Mouse (Mus musculus) cerebellum, adult 11 months (tissue): Measurements from ENCODE around the gene Cables2.

ENCODE experiments used
- DNase-seq: peaks from one replicate; pipeline ENCODE4 v3.0.0; 2022

Cables2 gene

GRCm38 (mm10) chr2:180254436-180255209 is 18.7 kb downstream of the Cables2 start:
- no peak for DNase-seq

- no peak for DNase-seq
Measured at GRCm38 (mm10) chr2:180251838-180252237, 21.5 kb downstream of the Cables2 start.

- peak; percentile 76 for DNase-seq
Measured at GRCm38 (mm10) chr2:180250930-180251611, 22.2 kb downstream of the Cables2 start.

- no peak for DNase-seq
Measured at GRCm38 (mm10) chr2:180248947-180249660, 24.2 kb downstream of the Cables2 start.

- no peak for DNase-seq
Measured at GRCm38 (mm10) chr2:180247916-180248315, 25.4 kb downstream of the Cables2 start.

- DNase-seq, result no peak
Measured at GRCm38 (mm10) chr2:180243108-180243507, 30.2 kb downstream of the Cables2 start.

GRCm38 (mm10) chr2:180238591-180238990 is 34.7 kb downstream of the Cables2 start:
- DNase-seq, result no peak

- DNase-seq, result no peak
Measured at GRCm38 (mm10) chr2:180237601-180238345, 35.5 kb downstream of the Cables2 start.

- no peak for DNase-seq
Measured at GRCm38 (mm10) chr2:180236930-180237329, 36.4 kb downstream of the Cables2 start.

GRCm38 (mm10) chr2:180236500-180236899 is 36.8 kb downstream of the Cables2 start:
- DNase-seq, result no peak

- no peak for DNase-seq
Measured at GRCm38 (mm10) chr2:180235788-180236187, 37.5 kb downstream of the Cables2 start.

- no peak for DNase-seq
Measured at GRCm38 (mm10) chr2:180234980-180235379, 38.3 kb downstream of the Cables2 start.

GRCm38 (mm10) chr2:180234353-180234752 is 38.9 kb downstream of the Cables2 start:
- no peak for DNase-seq

GRCm38 (mm10) chr2:180233101-180233904 is 40.0 kb downstream of the Cables2 start:
- no peak for DNase-seq

- no peak for DNase-seq
Measured at GRCm38 (mm10) chr2:180230482-180230881, 42.8 kb downstream of the Cables2 start.

GRCm38 (mm10) chr2:180229129-180229528 is 44.2 kb downstream of the Cables2 start:
- DNase-seq, result no peak

GRCm38 (mm10) chr2:180228592-180228991 is 44.7 kb downstream of the Cables2 start:
- DNase-seq, result no peak

GRCm38 (mm10) chr2:180228060-180228458 is 45.2 kb downstream of the Cables2 start:
- no peak for DNase-seq

- peak; percentile 17 for DNase-seq
Measured at GRCm38 (mm10) chr2:180227262-180228059, 45.8 kb downstream of the Cables2 start.

- peak; percentile 24 for DNase-seq
Measured at GRCm38 (mm10) chr2:180225762-180226378, 47.4 kb downstream of the Cables2 start, which contains the start of gene Lama5. Lama5 (minus strand) TSS chr2:180225859.
